Mouse (Mus musculus): ENCODE measurements around the gene Glrb. TPM values are rescaled to one million over a fixed set of nuclear protein-coding genes. Genes with fewer than 3 reads are reported as not detected.

Glrb gene
- 7.6 and 8.5 TPM in 2 replicates for polyA plus RNA-seq (2016; fragmentation: Nextera tagmentation; extraction: Ambion mirVana)

- Histone ChIP-seq H3K9me3 (no peaks in the 10 kb centered on the region), H3K4me3 (peak within 1 kb of the TSS; percentile 70), H3K27ac (peak within 1 kb of the TSS; percentile 92), H3K27me3 (ENCODE audit: insufficient read depth, poor library complexity, severe bottlenecking) (peaks cover 13% of the 10 kb centered on the region; the same call in 1 of the 2 replicates), H3K36me3 (no peaks in the 10 kb centered on the region), H3K4me1 (replicated peaks) (peaks cover 11% of the 10 kb centered on the region; the same call in 1 of the 2 replicates)
- peak; percentile 67 for DNase-seq (ENCODE audit: low spot score)
- WGBS, result 1% methylated on average over 76 of the region's 76 CpGs
Observed at GRCm38 (mm10) chr3:80913111-80913778, at the start of gene Glrb. Gene Glrb, minus strand, starts transcription at chr3:80913660.

GRCm38 (mm10) chr3:80959965-80960364 is 46.5 kb upstream of the Glrb start:
- Histone ChIP-seq H3K9me3 (no peaks in the 10 kb centered on the region), H3K27me3 (ENCODE audit: insufficient read depth, poor library complexity, severe bottlenecking) (no peaks in the 10 kb centered on the region), H3K27ac (no peak overlapping the region), H3K36me3 (no peaks in the 10 kb centered on the region), H3K4me1 (replicated peaks) (no peaks in the 10 kb centered on the region), H3K4me3 (no peak overlapping the region)
- no peak for DNase-seq (ENCODE audit: low spot score)

GRCm38 (mm10) chr3:80958591-80958990 is 45.1 kb upstream of the Glrb start:
- H3K4me1 ChIP-seq (replicated peaks), result no peaks in the 10 kb centered on the region
- no peaks in the 10 kb centered on the region for H3K27me3 ChIP-seq (ENCODE audit: insufficient read depth, poor library complexity, severe bottlenecking)
- no peak overlapping the region for H3K4me3 ChIP-seq
- WGBS, result 49% methylated on average over 1 of the region's 1 CpGs
- peak; percentile 48 for DNase-seq (ENCODE audit: low spot score)
- H3K9me3 ChIP-seq, result no peaks in the 10 kb centered on the region
- no peaks in the 10 kb centered on the region for H3K36me3 ChIP-seq
- H3K27ac ChIP-seq, result no peak overlapping the region

- WGBS, result 26% methylated on average over 6 of the region's 6 CpGs
- H3K4me1 ChIP-seq (replicated peaks), result peaks cover 11% of the 10 kb centered on the region; the same call in 1 of the 2 replicates
- no peaks in the 10 kb centered on the region for H3K36me3 ChIP-seq
- H3K27ac ChIP-seq, result peak overlapping the region; percentile 92
- no peaks in the 10 kb centered on the region for H3K9me3 ChIP-seq
- DNase-seq (ENCODE audit: low spot score), result no peak
- peaks cover 13% of the 10 kb centered on the region; the same call in 1 of the 2 replicates for H3K27me3 ChIP-seq (ENCODE audit: insufficient read depth, poor library complexity, severe bottlenecking)
- H3K4me3 ChIP-seq, result peak overlapping the region; percentile 70
Observed at GRCm38 (mm10) chr3:80913779-80914284, 372 bp upstream of the Glrb start.

- no peaks in the 10 kb centered on the region for H3K27me3 ChIP-seq (ENCODE audit: insufficient read depth, poor library complexity, severe bottlenecking)
- 86% methylated on average over 5 of the region's 5 CpGs for WGBS
- DNase-seq (ENCODE audit: low spot score), result no peak
- peaks cover 5% of the 10 kb centered on the region; the same call in 1 of the 2 replicates for H3K4me1 ChIP-seq (replicated peaks)
- H3K9me3 ChIP-seq, result no peaks in the 10 kb centered on the region
- no peaks in the 10 kb centered on the region for H3K36me3 ChIP-seq
- no peak overlapping the region for H3K4me3 ChIP-seq
- H3K27ac ChIP-seq, result no peak overlapping the region
Observed at GRCm38 (mm10) chr3:80894745-80895480, 18.5 kb downstream of the Glrb start.

GRCm38 (mm10) chr3:80894328-80894727 is 19.1 kb downstream of the Glrb start:
- H3K27ac ChIP-seq, result no peak overlapping the region
- no peak overlapping the region for H3K4me3 ChIP-seq
- no peaks in the 10 kb centered on the region for H3K36me3 ChIP-seq
- H3K4me1 ChIP-seq (replicated peaks), result peaks cover 5% of the 10 kb centered on the region; the same call in 1 of the 2 replicates
- DNase-seq (ENCODE audit: low spot score), result no peak
- H3K9me3 ChIP-seq, result no peaks in the 10 kb centered on the region
- no peaks in the 10 kb centered on the region for H3K27me3 ChIP-seq (ENCODE audit: insufficient read depth, poor library complexity, severe bottlenecking)
- WGBS, result 91% methylated on average over 5 of the region's 5 CpGs

- no peaks in the 10 kb centered on the region for H3K36me3 ChIP-seq
- H3K27me3 ChIP-seq (ENCODE audit: insufficient read depth, poor library complexity, severe bottlenecking), result no peaks in the 10 kb centered on the region
- DNase-seq (ENCODE audit: low spot score), result no peak
- WGBS, result 65% methylated on average over 4 of the region's 4 CpGs
- peaks cover 5% of the 10 kb centered on the region; the same call in 1 of the 2 replicates for H3K4me1 ChIP-seq (replicated peaks)
- no peaks in the 10 kb centered on the region for H3K9me3 ChIP-seq
- no peak overlapping the region for H3K4me3 ChIP-seq
- H3K27ac ChIP-seq, result no peak overlapping the region
Observed at GRCm38 (mm10) chr3:80893055-80893690, 20.3 kb downstream of the Glrb start.

GRCm38 (mm10) chr3:80891087-80891486 is 22.4 kb downstream of the Glrb start:
- H3K4me1 ChIP-seq (replicated peaks), result peaks cover 5% of the 10 kb centered on the region; the same call in 1 of the 2 replicates
- 68% methylated on average over 4 of the region's 4 CpGs for WGBS
- DNase-seq (ENCODE audit: low spot score), result no peak
- H3K27me3 ChIP-seq (ENCODE audit: insufficient read depth, poor library complexity, severe bottlenecking), result no peaks in the 10 kb centered on the region
- no peaks in the 10 kb centered on the region for H3K9me3 ChIP-seq
- H3K4me3 ChIP-seq, result no peak overlapping the region
- H3K27ac ChIP-seq, result no peak overlapping the region
- H3K36me3 ChIP-seq, result no peaks in the 10 kb centered on the region

GRCm38 (mm10) chr3:80885174-80885573 is 28.3 kb downstream of the Glrb start:
- no peaks in the 10 kb centered on the region for H3K9me3 ChIP-seq
- no peaks in the 10 kb centered on the region for H3K4me1 ChIP-seq (replicated peaks)
- DNase-seq (ENCODE audit: low spot score), result no peak
- WGBS, result 76% methylated on average over 1 of the region's 1 CpGs
- H3K27me3 ChIP-seq (ENCODE audit: insufficient read depth, poor library complexity, severe bottlenecking), result no peaks in the 10 kb centered on the region
- no peak overlapping the region for H3K4me3 ChIP-seq
- H3K27ac ChIP-seq, result no peak overlapping the region
- H3K36me3 ChIP-seq, result no peaks in the 10 kb centered on the region

GRCm38 (mm10) chr3:80883601-80884000 is 29.9 kb downstream of the Glrb start:
- Histone ChIP-seq H3K27ac (no peak overlapping the region), H3K9me3 (no peaks in the 10 kb centered on the region), H3K4me1 (replicated peaks) (no peaks in the 10 kb centered on the region), H3K4me3 (no peak overlapping the region), H3K36me3 (no peaks in the 10 kb centered on the region), H3K27me3 (ENCODE audit: insufficient read depth, poor library complexity, severe bottlenecking) (no peaks in the 10 kb centered on the region)
- DNase-seq (ENCODE audit: low spot score), result no peak
- WGBS, result 82% methylated on average over 6 of the region's 6 CpGs

- H3K36me3 ChIP-seq, result no peaks in the 10 kb centered on the region
- no peak overlapping the region for H3K27ac ChIP-seq
- H3K4me3 ChIP-seq, result no peak overlapping the region
- H3K27me3 ChIP-seq (ENCODE audit: insufficient read depth, poor library complexity, severe bottlenecking), result no peaks in the 10 kb centered on the region
- 86% methylated on average over 6 of the region's 6 CpGs for WGBS
- H3K4me1 ChIP-seq (replicated peaks), result no peaks in the 10 kb centered on the region
- no peaks in the 10 kb centered on the region for H3K9me3 ChIP-seq
- no peak for DNase-seq (ENCODE audit: low spot score)
Observed at GRCm38 (mm10) chr3:80880660-80881293, 32.7 kb downstream of the Glrb start.

- Histone ChIP-seq H3K4me1 (replicated peaks) (no peaks in the 10 kb centered on the region), H3K27ac (no peak overlapping the region), H3K27me3 (ENCODE audit: insufficient read depth, poor library complexity, severe bottlenecking) (no peaks in the 10 kb centered on the region), H3K4me3 (no peak overlapping the region), H3K36me3 (no peaks in the 10 kb centered on the region), H3K9me3 (no peaks in the 10 kb centered on the region)
- DNase-seq (ENCODE audit: low spot score), result peak; percentile 61
- 54% methylated on average over 5 of the region's 5 CpGs for WGBS
Observed at GRCm38 (mm10) chr3:80878571-80878970, 34.9 kb downstream of the Glrb start.
